Mouse (Mus musculus) CH12.LX (cell line): ENCODE data around the gene Zbtb42. TPM values are rescaled to one million over a fixed set of nuclear protein-coding genes. Genes with fewer than 3 reads are reported as not detected.

ENCODE experiments used
- DNase-seq: peaks from one replicate; pipeline ENCODE4 v3.0.0-alpha.2; 2013; ENCODE audit errors: extremely low read depth
- H3K27ac ChIP-seq: 2 replicates; pipeline ENCODE4 v1.5.1; 2012; ENCODE audit warnings: low read depth, mild to moderate bottlenecking, control low read depth, moderate library complexity; ENCODE audit not compliant: insufficient read depth
- H3K27me3 ChIP-seq: replicated peaks from 2 replicates; pipeline ENCODE3; 2012; ENCODE audit warnings: inconsistent platforms
- H3K36me3 ChIP-seq, 2 experiments: replicated peaks in 1 of 2; 2 replicates each; pipeline versions ENCODE3 to v1.6.1; 2012; ENCODE audit warnings: inconsistent platforms in 1 of 2, low read length in 1 of 2, mild to moderate bottlenecking in 1 of 2, mixed read lengths in 1 of 2, moderate library complexity in 1 of 2; ENCODE audit not compliant: control insufficient read depth in 1 of 2, insufficient read depth in 1 of 2
- H3K4me1 ChIP-seq, 2 experiments: 2 replicates each; pipeline ENCODE4 v1.6.1; 2012; ENCODE audit warnings: inconsistent platforms in 1 of 2, moderate library complexity in 1 of 2; ENCODE audit not compliant: insufficient read depth in 2 of 2, control insufficient read depth in 1 of 2
- H3K4me2 ChIP-seq: 2 replicates; pipeline ENCODE4 v1.6.1; 2012; ENCODE audit warnings: low read depth, mild to moderate bottlenecking, control low read depth; ENCODE audit not compliant: poor library complexity, insufficient read depth, severe bottlenecking
- H3K4me3 ChIP-seq, 3 experiments: fragments of 150-350 bp in 1 of 3; sonication (generic) in 1 of 3; replicated peaks in 1 of 3; 2 replicates each; pipeline versions ENCODE3 to v1.5.1; 2011 to 2012; ENCODE audit warnings: low read depth in 2 of 3, low read length in 2 of 3, mild to moderate bottlenecking in 2 of 3, moderate library complexity in 2 of 3, control low read depth in 1 of 3, improper control_type of control experiment in 1 of 3, inconsistent platforms in 1 of 3, mixed read lengths in 1 of 3; ENCODE audit not compliant: poor library complexity in 1 of 3
- H3K79me2 ChIP-seq: replicated peaks from 2 replicates; pipeline ENCODE4 v1.6.1; 2012; ENCODE audit warnings: mild to moderate bottlenecking, moderate library complexity; ENCODE audit not compliant: control insufficient read depth, poor library complexity, insufficient read depth, severe bottlenecking; ENCODE audit errors: extremely low read depth
- H3K9ac ChIP-seq: 2 replicates; pipeline ENCODE4 v1.6.1; 2012; ENCODE audit warnings: low read depth, mild to moderate bottlenecking, control low read depth, moderate library complexity; ENCODE audit not compliant: insufficient read depth
- H3K9me3 ChIP-seq: replicated peaks from 2 replicates; pipeline ENCODE3; 2012; ENCODE audit warnings: low read length, inconsistent platforms, mixed read lengths
- BHLHE40 ChIP-seq: IDR thresholded peaks from 2 replicates; pipeline ENCODE4 v1.6.1; 2011; ENCODE audit warnings: mild to moderate bottlenecking, low read depth, low read length, improper control_type of control experiment
- CHD1 ChIP-seq: IDR thresholded peaks from 2 replicates; pipeline ENCODE4 v1.6.1; 2012; ENCODE audit warnings: low read depth, low read length, improper control_type of control experiment, inconsistent platforms
- CHD2 ChIP-seq: IDR thresholded peaks from 2 replicates; pipeline ENCODE4 v1.6.1; 2011; ENCODE audit warnings: low read length, improper control_type of control experiment
- CTCF ChIP-seq, 2 experiments: IDR thresholded peaks in 1 of 2; conservative IDR thresholded peaks in 1 of 2; 2 replicates each; pipeline ENCODE4 v1.5.1; 2011 to 2012; ENCODE audit warnings: low read depth in 2 of 2, low read length in 2 of 2, improper control_type of control experiment in 1 of 2, inconsistent platforms in 1 of 2, mild to moderate bottlenecking in 1 of 2, moderate library complexity in 1 of 2
- E2F4 ChIP-seq: IDR thresholded peaks from 2 replicates; pipeline ENCODE4 v1.6.1; 2011; ENCODE audit warnings: low read depth, low read length, improper control_type of control experiment; ENCODE audit not compliant: insufficient replicate concordance
- EP300 ChIP-seq: IDR thresholded peaks from 2 replicates; pipeline ENCODE4 v1.6.1; 2011; ENCODE audit warnings: low read length, improper control_type of control experiment
- GABPA ChIP-seq: IDR thresholded peaks from 2 replicates; pipeline ENCODE4 v1.6.1; 2012; ENCODE audit warnings: low read depth, low read length, improper control_type of control experiment, inconsistent platforms; ENCODE audit not compliant: insufficient replicate concordance
- HCFC1 ChIP-seq: IDR thresholded peaks from 2 replicates; pipeline ENCODE4 v1.6.1; 2012; ENCODE audit warnings: low read depth, mild to moderate bottlenecking, inconsistent platforms, low read length, improper control_type of control experiment
- IRF4 ChIP-seq: IDR thresholded peaks from 2 replicates; pipeline ENCODE4 v1.6.1; 2014; ENCODE audit warnings: low read depth, mild to moderate bottlenecking, inconsistent platforms, low read length, improper control_type of control experiment
- KAT2A ChIP-seq: IDR thresholded peaks from 2 replicates; pipeline ENCODE4 v1.6.1; 2012; ENCODE audit warnings: low read length, improper control_type of control experiment, inconsistent platforms; ENCODE audit not compliant: insufficient replicate concordance
- MAFK ChIP-seq: IDR thresholded peaks from 2 replicates; pipeline ENCODE4 v1.6.1; 2011; ENCODE audit warnings: low read length, improper control_type of control experiment; ENCODE audit not compliant: insufficient replicate concordance
- MAZ ChIP-seq: IDR thresholded peaks from 2 replicates; pipeline ENCODE4 v1.6.1; 2012; ENCODE audit warnings: low read depth, mild to moderate bottlenecking, inconsistent platforms, low read length, improper control_type of control experiment, moderate library complexity
- MXI1 ChIP-seq: IDR thresholded peaks from 2 replicates; pipeline ENCODE4 v1.6.1; 2011; ENCODE audit warnings: mild to moderate bottlenecking, low read depth, low read length, improper control_type of control experiment
- MYC ChIP-seq: IDR thresholded peaks from 2 replicates; pipeline ENCODE4 v1.6.1; 2011; ENCODE audit warnings: low read depth, mild to moderate bottlenecking, improper control_type of control experiment, low read length
- NELFE ChIP-seq: IDR thresholded peaks from 2 replicates; pipeline ENCODE4 v1.6.1; 2011; ENCODE audit warnings: low read depth, low read length, improper control_type of control experiment
- POLR2A ChIP-seq: IDR thresholded peaks from 2 replicates; pipeline ENCODE4 v1.6.1; 2011; ENCODE audit warnings: low read depth, mild to moderate bottlenecking, improper control_type of control experiment, low read length
- RAD21 ChIP-seq: IDR thresholded peaks from 2 replicates; pipeline ENCODE4 v1.6.1; 2011; ENCODE audit warnings: low read depth, mild to moderate bottlenecking, low read length, improper control_type of control experiment, moderate library complexity
- RCOR1 ChIP-seq: conservative IDR thresholded peaks from 2 replicates; pipeline ENCODE4 v1.6.1; 2012; ENCODE audit warnings: low read depth, mild to moderate bottlenecking, inconsistent platforms, low read length, improper control_type of control experiment
- SMC3 ChIP-seq: IDR thresholded peaks from 2 replicates; pipeline ENCODE4 v1.6.1; 2011; ENCODE audit warnings: low read depth, low read length, improper control_type of control experiment
- TCF12 ChIP-seq: IDR thresholded peaks from 2 replicates; pipeline ENCODE4 v1.6.1; 2014; ENCODE audit warnings: low read depth, mild to moderate bottlenecking, inconsistent platforms, low read length, improper control_type of control experiment
- USF1 ChIP-seq: IDR thresholded peaks from 2 replicates; pipeline ENCODE4 v1.6.1; 2014; ENCODE audit warnings: low read depth, mild to moderate bottlenecking, inconsistent platforms, low read length, improper control_type of control experiment
- USF2 ChIP-seq: conservative IDR thresholded peaks from 2 replicates; pipeline ENCODE4 v1.6.1; 2011; ENCODE audit warnings: low read depth, low read length, improper control_type of control experiment
- ZC3H11A ChIP-seq: IDR thresholded peaks from 2 replicates; pipeline ENCODE4 v1.6.1; 2012; ENCODE audit warnings: low read depth, mild to moderate bottlenecking, inconsistent platforms, low read length, improper control_type of control experiment
- ZKSCAN1 ChIP-seq: IDR thresholded peaks from 2 replicates; pipeline ENCODE4 v1.6.1; 2012; ENCODE audit warnings: low read depth, inconsistent platforms, low read length, improper control_type of control experiment, borderline replicate concordance
- ZNF384 ChIP-seq: IDR thresholded peaks from 2 replicates; pipeline ENCODE4 v1.6.1; 2012; ENCODE audit warnings: low read depth, low read length, improper control_type of control experiment, inconsistent platforms
- dilution Hi-C: fragments of 300-500 bp; cut with MboI; formaldehyde crosslinking; loops from 2 replicates; pipeline ENCODE4 v1.14.3; 2020; ENCODE audit warnings: low sequenced_read_pairs; ENCODE audit not compliant: extremely low pct_unique_long_range_greater_than_20kb, extremely low pct_ligation_motif_present
- in situ Hi-C: fragments of 300-500 bp; cut with MboI; formaldehyde crosslinking; loops from 3 replicates; pipeline ENCODE4 v1.14.3; 2019; ENCODE audit warnings: low sequenced_read_pairs, low pct_ligation_motif_present, low pct_unique_long_range_greater_than_20kb, mixed read lengths
- polyA plus RNA-seq: library from polyadenylated mRNA; unstranded; fragments of >175 nt; gene quantifications from 2 replicates; pipeline ENCODE4 v1.2.1, GENCODE M21; 2012; ENCODE audit warnings: low read depth; ENCODE audit not compliant: insufficient read length
- total RNA-seq, 2 experiments: library from RNA; depleted of rRNA; stranded (reverse); fragments of 300-350 nt in 1 of 2; fragments of >200 nt in 1 of 2; gene quantifications; 2 replicates each; pipeline ENCODE4 v1.2.3; 2012 to 2014

Gene Zbtb42
- total and polyA plus RNA-seq, 3 experiments, result 0.11 to 0.30 TPM; not detected in 1

DNA sequence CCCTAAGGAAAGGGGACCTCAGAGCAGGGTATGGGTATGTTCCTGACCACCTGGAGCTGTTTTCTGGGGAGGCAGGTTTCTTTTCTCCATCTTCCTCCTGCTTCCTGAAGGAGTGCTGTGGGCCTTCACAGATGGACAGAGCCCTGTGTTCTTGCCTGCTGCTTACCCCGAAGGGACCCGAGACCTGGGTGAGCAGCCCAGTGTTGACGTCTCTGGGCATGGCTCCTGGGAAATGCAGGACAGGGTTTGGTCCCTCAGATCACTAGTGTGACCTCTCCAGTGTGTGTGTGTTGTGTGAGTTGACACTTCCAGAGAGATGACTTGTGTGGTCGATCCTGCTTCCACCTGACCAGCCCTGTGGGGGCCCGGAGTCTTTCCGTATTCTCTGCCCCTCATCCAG lies 44.8 kb downstream of the Zbtb42 start:
- no peaks in the 10 kb centered on the region for H3K9me3 ChIP-seq
- DNase-seq, result no peak
- peaks cover 50% of the 10 kb centered on the region for H3K27me3 ChIP-seq
- no peak overlapping the region for H3K4me3 ChIP-seq
- dilution Hi-C loops (no loop called here), in situ Hi-C loops (no loop called here)
- TF ChIP-seq CHD2 (no peak), MAZ (no peak), HCFC1 (no peak), USF2 (no peak), GABPA (no peak), E2F4 (no peak), MYC (no peak), MXI1 (no peak), NELFE (no peak), IRF4 (no peak), RCOR1 (no peak)
- H3K36me3 ChIP-seq, result no peaks in the 10 kb centered on the region
- H3K79me2 ChIP-seq, result no peaks in the 10 kb centered on the region
- H3K9ac ChIP-seq, result no peak overlapping the region
- H3K4me2 ChIP-seq, result no peak overlapping the region
- no peak overlapping the region for H3K27ac ChIP-seq
- peaks cover 11 to 20% of the 10 kb centered on the region in 2 experiments for H3K4me1 ChIP-seq

DNA sequence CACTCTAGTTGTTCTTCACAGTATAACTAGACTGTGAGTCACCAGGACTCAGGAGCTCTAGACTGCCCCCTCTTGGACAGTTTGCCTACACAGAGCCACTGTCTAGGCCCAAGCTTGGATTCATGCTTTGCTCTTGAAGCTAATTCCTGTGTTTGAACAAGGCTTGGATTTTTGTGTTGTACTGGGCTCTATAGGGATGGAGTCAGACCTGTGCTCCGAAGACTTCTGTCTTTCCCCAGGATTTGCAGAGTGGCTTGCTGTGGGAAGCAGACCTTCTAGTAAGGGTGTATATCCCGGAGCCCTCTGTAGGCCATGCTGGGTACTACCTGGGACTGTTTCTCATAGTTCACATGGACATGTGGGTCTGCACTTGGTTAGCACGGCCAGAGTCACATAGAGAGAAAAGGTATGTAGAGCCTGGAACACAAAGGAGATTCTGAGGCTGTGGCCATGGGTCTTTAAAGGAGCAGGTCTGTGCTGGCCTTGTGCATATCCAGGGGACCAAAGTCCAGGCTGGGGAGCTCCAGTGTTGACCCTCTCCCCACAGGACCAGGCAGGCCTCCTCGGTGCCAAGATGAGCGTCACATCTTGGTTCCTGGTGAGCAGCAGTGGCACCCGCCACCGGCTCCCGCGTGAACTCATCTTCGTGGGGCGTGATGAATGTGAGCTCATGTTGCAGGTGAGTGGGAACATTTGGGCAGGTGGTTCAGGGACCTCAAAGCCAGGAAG lies 45.6 kb downstream of the Zbtb42 start:
- no peaks in the 10 kb centered on the region for H3K9me3 ChIP-seq
- no peaks in the 10 kb centered on the region for H3K36me3 ChIP-seq
- H3K9ac ChIP-seq, result no peak overlapping the region
- H3K79me2 ChIP-seq, result no peaks in the 10 kb centered on the region
- H3K27ac ChIP-seq, result no peak overlapping the region
- dilution Hi-C loops, result no loop called here
- peak; percentile 88 for DNase-seq
- H3K4me1 ChIP-seq, result peaks cover 6 to 12% of the 10 kb centered on the region in 2 experiments
- no peak for TF ChIP-seq ZKSCAN1
- peak; percentile 2 for TF ChIP-seq RAD21
- TF ChIP-seq ZC3H11A, result no peak
- TF ChIP-seq SMC3, result peak; percentile 21
- no peak for TF ChIP-seq KAT2A
- no peak for TF ChIP-seq EP300
- no peak for TF ChIP-seq RCOR1
- no peak for TF ChIP-seq USF2
- no peak for TF ChIP-seq BHLHE40
- TF ChIP-seq NELFE, result no peak; the same call in 1 of the 2 replicates
- TF ChIP-seq CTCF (conservative IDR thresholded peaks at IDR 0.05 in 1 of 2, IDR thresholded peaks at IDR 0.05 in 1 of 2; ENCODE audit: low read depth in 2 of 2, low read length in 2 of 2), result peak; percentile 93 to 96
- no peak for TF ChIP-seq CHD1
- TF ChIP-seq POLR2A, result no peak
- no peak for TF ChIP-seq TCF12
- TF ChIP-seq ZNF384, result no peak
- no peak for TF ChIP-seq MAFK
- no peak for TF ChIP-seq MXI1
- TF ChIP-seq E2F4, result no peak
- no peak for TF ChIP-seq IRF4
- no peak for TF ChIP-seq USF1
- TF ChIP-seq, all 38 proteins: peak for 3
- in situ Hi-C loops, result no loop called here
- H3K4me3 ChIP-seq, result no peak overlapping the region
- no peak overlapping the region for H3K4me2 ChIP-seq
- H3K27me3 ChIP-seq, result peaks cover 55% of the 10 kb centered on the region
